Mouse (Mus musculus): ENCODE data around the gene Copa.

- TF ChIP-seq POLR2A (IDR thresholded peaks at IDR 0.05; ENCODE audit: low read depth, low read length) (no peak), CTCF (IDR thresholded peaks at IDR 0.05; ENCODE audit: extremely low read depth, insufficient read length, insufficient replicate concordance, low read depth, low read length) (no peak)
These were observed 28.5 kb upstream of the Copa start for GRCm38 (mm10) chr1:172053541-172054440.
